Mouse (Mus musculus) adrenal gland, postnatal 14 days (tissue): ENCODE measurements at regions not wholly inside any gene's neighbourhood (a gene's known extent, or its start where the extent isn't known, plus 50 kb on each side); places are given as distances from the start of the nearest gene placed in this dataset.

Source experiments
- DNase-seq: peaks from one replicate; pipeline ENCODE4 v3.0.0; 2021; ENCODE audit warnings: mixed read lengths

DNA sequence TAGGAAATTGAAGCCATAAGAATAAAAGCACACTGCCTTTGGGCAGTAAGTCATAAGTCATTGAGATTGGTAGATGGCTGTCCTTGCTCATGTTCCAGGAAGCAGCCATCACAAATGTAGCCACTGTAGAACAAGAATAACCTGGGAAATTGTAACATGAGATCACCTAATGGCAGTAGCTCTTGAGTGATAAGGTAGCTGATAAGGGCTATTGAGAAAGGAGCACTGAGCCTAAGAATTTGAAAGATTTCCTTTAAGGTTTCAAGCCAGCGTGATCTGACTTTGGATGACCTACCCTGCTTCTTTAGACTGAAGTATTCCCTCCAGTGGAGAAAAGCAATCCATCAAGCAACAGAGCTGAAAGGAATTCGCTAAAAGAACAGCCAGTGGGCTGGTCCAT lies 117.8 kb upstream of the Ppp2r3a start:
- no peak for DNase-seq

DNA sequence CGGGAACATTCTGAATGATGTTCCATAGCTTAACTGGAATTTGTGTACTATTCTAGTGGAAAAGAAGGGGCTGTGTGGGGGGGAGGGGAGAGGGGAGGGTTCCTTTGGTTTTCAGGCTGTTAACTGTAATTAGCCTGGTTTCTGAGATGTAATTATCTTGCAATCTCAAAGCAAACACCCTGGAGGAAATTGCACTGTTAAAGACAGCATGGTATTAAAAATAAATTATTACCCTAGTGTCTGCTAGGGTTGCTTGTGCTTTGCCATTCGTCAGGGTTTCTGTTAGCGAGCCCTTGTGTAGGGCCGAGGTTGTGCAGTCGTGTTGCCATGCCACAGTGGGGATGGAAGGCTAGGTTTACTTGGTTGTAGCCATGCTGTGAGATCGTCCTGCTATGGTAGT lies 105.0 kb upstream of the Ppp2r3a start:
- DNase-seq, result no peak

DNA sequence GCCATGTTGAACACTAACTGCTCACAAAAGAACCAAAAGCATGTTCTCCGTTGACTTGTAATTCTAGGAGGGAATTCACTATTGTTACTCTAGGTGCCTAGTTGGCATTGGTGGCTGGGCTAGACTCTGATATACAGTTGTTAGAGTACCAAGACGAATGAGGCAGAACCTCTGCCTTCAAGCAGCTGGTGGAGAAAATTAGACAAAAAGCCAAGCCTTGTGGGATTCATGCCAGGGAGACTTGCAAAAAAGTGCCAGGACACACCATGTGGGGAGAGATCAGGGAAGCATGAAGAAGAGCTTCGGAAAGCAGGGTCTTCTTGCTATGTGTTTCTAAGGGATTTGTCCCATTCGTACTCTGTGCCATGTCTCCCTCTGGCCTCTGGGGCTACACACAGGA lies 97.2 kb upstream of the Ppp2r3a start:
- no peak for DNase-seq

DNA sequence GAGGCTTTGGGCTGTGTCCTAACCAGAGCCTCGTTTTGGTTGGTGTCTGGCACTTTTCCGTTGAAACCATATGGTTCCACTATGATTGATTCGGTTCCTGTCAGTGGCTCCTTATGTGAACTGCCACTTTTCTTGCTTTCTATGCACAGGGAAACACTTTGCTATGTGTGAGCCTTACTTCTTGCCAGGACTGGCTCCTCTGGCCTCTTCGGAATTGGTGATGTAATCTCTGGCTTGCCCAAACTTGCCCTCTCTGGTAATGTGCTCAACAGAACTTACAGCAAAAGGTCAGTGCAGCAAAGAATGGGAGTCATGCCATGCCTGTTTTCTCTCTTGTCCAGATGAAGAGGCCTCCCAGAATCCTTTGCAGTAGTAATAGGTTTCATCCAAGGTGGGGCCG lies 91.3 kb upstream of the Ppp2r3a start:
- DNase-seq, result peak; percentile 9

DNA sequence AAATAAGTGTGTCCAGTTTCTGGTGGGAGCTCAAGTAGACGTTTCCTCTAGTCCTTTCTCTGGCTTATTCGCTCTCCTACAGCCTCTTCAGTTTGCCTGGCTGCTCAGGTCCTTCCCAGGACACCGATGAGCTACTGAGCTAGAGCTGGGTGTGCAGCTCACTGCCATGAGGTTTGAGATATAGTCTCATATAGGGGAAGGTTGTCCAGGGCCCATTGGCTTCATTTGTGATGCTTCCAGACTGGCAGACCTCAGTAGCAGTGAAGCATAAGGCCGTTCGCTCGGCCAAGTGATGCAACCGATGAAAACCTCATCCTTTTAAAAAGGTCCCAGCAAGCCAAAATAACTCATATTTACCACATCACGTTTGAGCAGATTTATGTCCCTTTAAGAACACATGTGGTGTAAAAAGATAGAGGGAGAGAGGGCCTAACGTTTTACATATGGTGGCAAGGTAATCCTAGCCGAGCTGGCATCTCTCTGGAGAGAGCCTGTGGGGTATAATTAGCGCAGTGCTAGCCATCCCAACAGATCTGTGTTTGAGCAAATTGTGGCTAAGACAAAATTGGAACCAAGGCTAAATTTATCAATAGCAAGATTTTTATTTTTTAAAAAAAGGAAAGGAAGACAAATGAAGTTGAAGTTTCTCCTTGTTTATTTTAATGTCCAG lies 89.3 kb upstream of the Ppp2r3a start:
- DNase-seq, result no peak

DNA sequence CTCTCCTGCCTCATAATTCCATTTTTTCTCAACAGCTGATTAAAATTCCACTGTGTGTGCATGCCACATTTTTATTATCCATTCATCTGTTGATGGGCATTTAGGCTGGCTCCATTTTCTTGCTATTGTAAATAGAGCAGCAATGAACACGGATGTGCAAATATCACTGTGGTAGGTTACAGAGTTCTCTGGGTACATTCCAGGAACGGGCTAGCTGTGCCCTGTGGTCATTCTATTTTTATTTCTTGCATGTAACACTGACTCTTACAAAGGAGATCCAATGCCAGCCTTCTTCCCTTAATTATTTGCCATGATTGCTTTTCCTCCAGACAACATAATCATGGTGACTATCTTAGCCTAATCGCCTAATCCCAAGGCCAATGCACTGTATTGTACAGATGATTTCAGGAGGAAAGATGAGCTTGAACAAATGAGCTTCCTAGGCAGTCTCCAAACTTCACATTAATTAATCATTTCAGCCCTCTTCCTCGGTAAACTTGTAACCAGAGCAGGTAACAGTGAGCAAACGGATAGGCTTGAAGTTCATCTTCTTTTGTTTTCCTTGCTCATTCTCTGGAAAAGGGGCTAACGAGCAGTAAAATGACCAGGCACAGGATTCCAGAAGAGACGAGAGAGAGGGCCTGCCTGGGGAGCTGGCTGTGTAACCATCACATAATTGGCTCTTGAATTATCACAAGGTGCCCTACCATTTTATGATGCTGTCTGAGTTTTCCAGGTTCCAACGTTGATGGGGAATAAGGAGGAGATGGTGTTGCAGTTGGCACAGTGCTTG lies 77.6 kb upstream of the Ppp2r3a start:
- no peak for DNase-seq

DNA sequence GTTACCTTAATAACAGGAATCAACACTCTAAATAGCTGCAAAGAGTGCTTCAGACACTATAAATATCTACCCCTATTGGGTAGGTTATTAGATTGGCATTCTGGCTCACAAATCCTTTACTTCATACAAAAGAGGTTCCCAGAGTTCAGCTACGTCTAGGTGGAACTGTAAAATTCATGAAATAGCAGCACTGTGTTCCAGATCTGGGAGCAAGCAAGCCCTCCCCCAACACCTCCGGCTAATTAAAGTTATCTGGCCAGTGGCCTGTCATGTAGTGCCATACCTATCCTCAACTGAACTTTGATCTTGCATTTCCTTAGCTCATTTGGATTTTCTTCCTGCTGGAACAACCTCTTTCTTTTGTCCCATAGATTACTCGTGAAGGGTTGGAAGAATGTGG lies 75.4 kb upstream of the Ppp2r3a start:
- no peak for DNase-seq

DNA sequence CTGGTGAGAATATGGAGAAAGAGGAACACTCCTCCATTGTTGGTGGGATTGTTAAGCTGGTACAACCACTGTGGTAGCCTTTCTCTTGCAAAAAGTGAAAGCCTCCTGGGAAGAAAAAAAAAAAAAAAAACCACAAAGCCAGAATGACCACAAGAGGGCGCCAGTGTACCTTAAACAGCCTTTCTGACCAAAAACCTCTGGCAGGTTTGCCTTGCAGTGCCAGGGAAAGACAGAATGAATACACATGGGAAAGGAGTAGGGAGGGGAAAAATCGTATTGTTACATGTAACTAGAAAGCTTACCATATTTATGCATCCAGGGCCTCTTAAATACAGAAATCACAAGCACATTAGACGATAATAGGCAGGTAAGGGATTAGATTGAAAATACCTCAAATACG lies 62.4 kb upstream of the Ppp2r3a start:
- peak; percentile 77 for DNase-seq

DNA sequence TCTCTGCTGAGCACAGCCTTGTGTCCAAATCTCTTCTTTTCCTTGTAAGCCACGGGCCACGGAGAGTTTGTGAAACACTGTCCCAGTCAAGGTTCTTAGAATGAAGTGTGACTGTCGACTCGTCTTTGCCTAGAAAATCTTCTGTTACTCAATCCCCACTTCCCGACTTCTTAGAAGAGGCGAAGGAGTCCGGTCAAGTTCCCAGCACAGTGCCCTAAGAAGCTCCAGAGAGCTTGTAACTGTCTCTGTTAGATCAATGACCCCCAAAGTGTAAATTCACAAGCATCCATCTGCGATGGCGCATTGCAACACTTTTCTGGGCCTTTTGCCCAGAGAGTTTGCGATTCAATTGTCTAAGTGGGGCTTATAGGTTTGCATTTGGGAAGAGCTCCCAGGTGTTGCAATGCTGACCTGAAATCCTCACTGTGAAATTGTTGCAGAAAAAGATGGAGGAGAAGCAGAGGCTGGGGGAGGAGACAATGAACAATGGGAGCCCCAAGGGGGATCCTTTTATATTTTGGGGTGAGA lies 54.9 kb upstream of the Ppp2r3a start:
- no peak for DNase-seq

DNA sequence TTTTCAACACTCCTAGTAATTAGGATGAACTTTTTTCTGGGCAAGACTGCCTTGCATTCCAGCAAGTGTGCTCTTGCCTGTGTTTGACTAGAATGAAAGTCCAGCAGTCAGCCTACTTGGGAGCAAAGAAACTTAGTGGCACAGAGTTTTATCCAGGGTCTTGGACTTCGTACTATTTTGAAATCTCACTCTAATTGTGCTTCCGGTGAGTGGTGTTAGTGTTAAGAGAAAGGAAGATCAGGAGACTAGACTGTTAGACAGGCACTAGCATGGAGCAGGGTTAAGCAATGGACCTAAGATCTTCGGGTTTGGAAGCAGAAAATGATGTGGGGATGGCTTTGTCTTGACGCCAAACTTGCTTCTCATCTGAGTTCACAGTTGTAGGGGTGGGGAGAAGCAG lies 54.1 kb upstream of the Ppp2r3a start:
- no peak for DNase-seq
